Mouse (Mus musculus): ENCODE data around the gene Manf. TPM values are rescaled to one million over a fixed set of nuclear protein-coding genes. Genes with fewer than 3 reads are reported as not detected.
A peak's percentile ranks its signal among the peaks of the same experiment; 100 is the strongest.

The Manf gene
- polyA plus RNA-seq, 2 experiments: 110 to 268 TPM

- H3K27ac ChIP-seq (replicated peaks; ENCODE audit: low read depth, low read length): no peak overlapping the region
- no peak for ATAC-seq (ENCODE audit: low FRiP score, low read depth)
Measured at GRCm38 (mm10) chr9:106890496-106891240, 1.1 kb downstream of the Manf start.

DNA sequence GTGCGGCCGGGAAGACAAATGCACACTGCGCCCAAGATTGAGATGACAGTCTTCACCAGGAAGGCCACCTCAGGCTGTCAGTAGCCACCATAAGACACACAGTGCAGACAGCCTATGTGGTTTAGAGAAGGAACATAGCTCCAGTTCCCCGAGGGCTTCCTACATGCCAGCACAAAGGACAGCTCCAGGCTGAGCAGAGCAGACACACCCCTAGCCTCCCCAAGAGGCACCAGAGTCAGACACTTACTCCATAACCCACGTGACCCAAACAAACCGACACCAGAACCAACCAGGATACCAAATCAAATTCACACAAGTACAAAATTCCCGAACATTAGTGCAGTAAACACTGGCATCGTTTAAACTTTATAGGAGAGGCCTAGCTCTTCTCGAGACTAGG lies 2.5 kb downstream of the Manf start:
- Histone ChIP-seq H3K4me3 (replicated peaks; ENCODE audit: low read length) (no peak overlapping the region), H3K4me2 (replicated peaks; ENCODE audit: low read depth, low read length, severe bottlenecking) (no peak overlapping the region), H3K27ac (replicated peaks; ENCODE audit: low read depth, low read length) (no peak overlapping the region), H3K27me3 (ENCODE audit: control insufficient read depth, insufficient read depth, low read length) (no peaks in the 10 kb centered on the region), H3K4me1 (ENCODE audit: control insufficient read depth, insufficient read depth, low read length) (peaks cover 24% of the 10 kb centered on the region), H3K9ac (ENCODE audit: low read depth, low read length, severe bottlenecking) (no peak overlapping the region), H3K9me3 (ENCODE audit: control insufficient read depth, low read length) (no peaks in the 10 kb centered on the region), H3K36me3 (ENCODE audit: control insufficient read depth, insufficient read depth, low read length) (peaks cover 43% of the 10 kb centered on the region)
- no peak for DNase-seq (ENCODE audit: low spot score)
- no peak for ATAC-seq (ENCODE audit: low FRiP score, low read depth)
- no peak for TF ChIP-seq POLR2A (IDR thresholded peaks at IDR 0.05; ENCODE audit: borderline replicate concordance, extremely low read depth, insufficient read depth, insufficient read length)
- WGBS: 76% methylated on average over 9 of the region's 9 CpGs

More at GRCm38 (mm10) chr9:106890496-106891240, 1.1 kb downstream of the Manf start:
- Histone ChIP-seq H3K9ac (ENCODE audit: low read depth, low read length, severe bottlenecking) (peak overlapping the region; percentile 89), H3K9me3 (ENCODE audit: control insufficient read depth, low read length) (no peaks in the 10 kb centered on the region), H3K4me1 (ENCODE audit: control insufficient read depth, insufficient read depth, low read length) (peaks cover 11% of the 10 kb centered on the region), H3K4me2 (replicated peaks; ENCODE audit: low read depth, low read length, severe bottlenecking) (peak overlapping the region; percentile 69), H3K27me3 (ENCODE audit: control insufficient read depth, insufficient read depth, low read length) (no peaks in the 10 kb centered on the region), H3K36me3 (ENCODE audit: control insufficient read depth, insufficient read depth, low read length) (peaks cover 31% of the 10 kb centered on the region), H3K4me3 (replicated peaks; ENCODE audit: low read length) (peak overlapping the region; percentile 92)
- WGBS: 68% methylated on average over 8 of the region's 8 CpGs
- no peak for DNase-seq (ENCODE audit: low spot score)
- TF ChIP-seq POLR2A (IDR thresholded peaks at IDR 0.05; ENCODE audit: borderline replicate concordance, extremely low read depth, insufficient read depth, insufficient read length): no peak

DNA sequence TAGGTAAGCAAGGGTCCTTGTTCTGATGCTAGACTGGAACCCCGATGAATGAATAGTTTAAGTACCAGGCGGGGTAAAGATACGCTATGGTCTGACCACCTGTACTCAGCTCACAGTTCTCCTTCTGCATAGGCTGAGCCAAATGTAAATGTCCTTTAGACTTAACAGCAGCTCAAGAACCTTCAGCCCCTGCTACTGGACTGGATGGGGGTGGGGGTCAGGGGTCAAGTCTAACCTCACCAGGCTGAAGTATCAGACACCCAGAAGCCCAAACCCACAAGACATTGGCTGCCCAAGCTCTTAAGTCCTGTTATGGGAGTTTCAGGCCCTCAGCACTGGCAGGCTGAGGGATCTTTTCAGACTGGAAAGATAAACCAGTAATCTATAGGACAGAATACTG lies 3.4 kb downstream of the Manf start:
- ATAC-seq (ENCODE audit: low FRiP score, low read depth): no peak
- Histone ChIP-seq H3K9me3 (ENCODE audit: control insufficient read depth, low read length) (no peaks in the 10 kb centered on the region), H3K36me3 (ENCODE audit: control insufficient read depth, insufficient read depth, low read length) (peaks cover 50% of the 10 kb centered on the region), H3K27ac (replicated peaks; ENCODE audit: low read depth, low read length) (no peak overlapping the region), H3K4me3 (replicated peaks; ENCODE audit: low read length) (no peak overlapping the region), H3K4me1 (ENCODE audit: control insufficient read depth, insufficient read depth, low read length) (peaks cover 32% of the 10 kb centered on the region), H3K9ac (ENCODE audit: low read depth, low read length, severe bottlenecking) (no peak overlapping the region), H3K27me3 (ENCODE audit: control insufficient read depth, insufficient read depth, low read length) (no peaks in the 10 kb centered on the region), H3K4me2 (replicated peaks; ENCODE audit: low read depth, low read length, severe bottlenecking) (no peak overlapping the region)
- DNase-seq (ENCODE audit: low spot score): no peak
- WGBS: 92% methylated on average over 3 of the region's 3 CpGs
- TF ChIP-seq POLR2A (IDR thresholded peaks at IDR 0.05; ENCODE audit: borderline replicate concordance, extremely low read depth, insufficient read depth, insufficient read length): no peak

DNA sequence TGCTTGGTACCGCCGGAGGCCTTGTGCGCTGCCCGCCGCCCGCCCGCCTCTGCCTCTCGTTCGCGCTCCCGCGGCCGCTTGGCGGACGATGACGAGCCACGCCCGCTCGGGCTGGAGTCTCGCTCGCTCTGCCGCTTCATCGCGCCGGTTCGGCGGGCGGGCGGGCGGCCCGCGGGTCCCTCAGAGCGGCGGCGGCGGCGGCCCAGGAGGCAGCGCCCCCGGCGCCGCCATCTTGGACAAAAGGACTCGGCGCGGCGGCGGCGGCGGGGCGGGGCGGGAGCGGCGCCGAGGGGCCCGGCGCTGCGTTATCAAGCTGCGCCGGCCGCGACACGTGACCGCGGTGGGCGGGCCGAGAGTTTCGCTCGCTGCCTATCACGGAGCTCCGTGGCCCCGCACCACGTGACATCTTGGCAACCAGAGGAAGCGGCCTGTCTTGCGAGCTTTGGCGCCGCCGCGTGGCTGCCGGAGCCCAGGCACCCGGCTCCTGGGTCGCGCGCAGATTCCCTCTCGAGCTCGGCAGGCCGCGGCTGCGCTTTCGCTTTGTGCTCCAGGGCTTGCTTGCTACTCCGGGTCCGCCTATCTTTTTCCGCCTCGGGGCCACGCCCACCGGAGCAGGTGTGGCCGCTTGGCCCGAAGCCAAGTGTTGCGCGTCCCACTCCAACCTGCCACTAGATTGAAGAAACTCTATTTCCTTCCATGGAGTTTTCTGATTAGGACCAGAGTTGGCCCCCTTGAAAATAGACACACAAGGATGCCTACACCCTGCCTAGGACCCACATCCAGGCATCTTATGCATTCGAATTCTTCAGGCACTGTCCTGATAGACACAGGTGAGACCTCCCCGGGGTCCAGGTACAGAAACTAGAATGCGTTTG lies 4.7 kb downstream of the Manf start, which contains the start of gene Rbm15b:
Rbm15b (minus strand) TSS at position 601 of the 875 bp plus-strand sequence.
- Histone ChIP-seq H3K27ac (replicated peaks; ENCODE audit: low read depth, low read length) (peak within 1 kb of the TSS; percentile 86), H3K36me3 (ENCODE audit: control insufficient read depth, insufficient read depth, low read length) (peaks cover 63% of the 10 kb centered on the region), H3K9ac (ENCODE audit: low read depth, low read length, severe bottlenecking) (peak within 1 kb of the TSS; percentile 98), H3K27me3 (ENCODE audit: control insufficient read depth, insufficient read depth, low read length) (no peaks in the 10 kb centered on the region), H3K4me3 (replicated peaks; ENCODE audit: low read length) (peak within 1 kb of the TSS; percentile 93), H3K9me3 (ENCODE audit: control insufficient read depth, low read length) (no peaks in the 10 kb centered on the region), H3K4me2 (replicated peaks; ENCODE audit: low read depth, low read length, severe bottlenecking) (peak within 1 kb of the TSS; percentile 95), H3K4me1 (ENCODE audit: control insufficient read depth, insufficient read depth, low read length) (peaks cover 34% of the 10 kb centered on the region)
- peak; percentile 80 for ATAC-seq (ENCODE audit: low FRiP score, low read depth)
- WGBS: 3% methylated on average over 65 of the region's 101 CpGs
- peak; percentile 99 for DNase-seq (ENCODE audit: low spot score)
- TF ChIP-seq POLR2A (IDR thresholded peaks at IDR 0.05; ENCODE audit: borderline replicate concordance, extremely low read depth, insufficient read depth, insufficient read length): no peak
